Mouse (Mus musculus): Measurements from ENCODE around the gene Slf2.

DNA sequence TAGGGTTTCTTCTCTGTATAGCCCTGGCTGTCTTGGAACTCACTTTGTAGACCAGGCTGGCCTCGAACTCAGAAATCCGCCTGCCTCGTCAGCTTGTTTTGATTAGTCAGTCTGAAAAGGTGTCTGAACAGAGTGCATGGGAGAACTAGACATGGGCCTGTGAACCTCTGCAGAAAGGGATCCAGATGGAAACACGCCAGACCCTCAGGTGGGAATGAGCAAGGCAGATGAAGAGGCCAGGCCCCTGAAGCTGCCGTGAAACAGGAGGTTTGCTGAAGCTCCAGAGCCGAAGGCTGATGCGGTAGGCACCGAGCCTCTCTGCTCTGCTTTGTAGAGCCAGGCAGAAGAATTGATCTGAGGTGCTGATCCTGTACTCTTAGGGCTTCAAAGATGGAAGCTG, 81.3 kb downstream of the Slf2 start:
- TF ChIP-seq POLR2AphosphoS2 (IDR thresholded peaks at IDR 0.05; ENCODE audit: insufficient read length, low read depth) (no peak), MAX (IDR thresholded peaks at IDR 0.05; ENCODE audit: low read depth) (no peak), TCF12 (IDR thresholded peaks at IDR 0.05; ENCODE audit: insufficient read depth, poor library complexity, severe bottlenecking) (no peak), MYOD1 (IDR thresholded peaks at IDR 0.05; ENCODE audit: control insufficient read depth in 1 of 3, insufficient read length in 2 of 3, low read depth in 2 of 3) (no peak), POLR2A (IDR thresholded peaks at IDR 0.05; ENCODE audit: insufficient read length, low read depth) (no peak), USF1 (IDR thresholded peaks at IDR 0.05; ENCODE audit: low read depth) (no peak), CEBPB (IDR thresholded peaks at IDR 0.05; ENCODE audit: insufficient read depth, poor library complexity, severe bottlenecking) (no peak), TCF3 (IDR thresholded peaks at IDR 0.05; ENCODE audit: insufficient read length, low read depth) (no peak), REST (IDR thresholded peaks at IDR 0.05; ENCODE audit: insufficient read depth, insufficient read length) (no peak), E2F4 (IDR thresholded peaks at IDR 0.05; ENCODE audit: insufficient read depth) (no peak), SRF (IDR thresholded peaks at IDR 0.05; ENCODE audit: control insufficient read depth, insufficient read length, low read depth) (no peak), MYOG (IDR thresholded peaks at IDR 0.05; ENCODE audit: control insufficient read depth in 1 of 3, insufficient read depth in 1 of 3, insufficient read length in 2 of 3, low read depth in 2 of 3) (no peak)
